Mouse (Mus musculus) brain, embryonic 14.5 days (tissue): ENCODE data around the gene Ptcd2.

Source experiments
- CTCF ChIP-seq: fragments of 200-500 bp; IDR thresholded peaks from 2 replicates; pipeline ENCODE4 v1.5.1; 2012; ENCODE audit warnings: inconsistent platforms, mild to moderate bottlenecking, moderate library complexity, borderline replicate concordance; ENCODE audit not compliant: insufficient read depth, insufficient read length; ENCODE audit errors: extremely low read depth
- POLR2A ChIP-seq: fragments of 200-500 bp; IDR thresholded peaks from 2 replicates; pipeline ENCODE4 v1.6.1; 2012; ENCODE audit warnings: mild to moderate bottlenecking, inconsistent platforms, borderline replicate concordance; ENCODE audit not compliant: poor library complexity, insufficient read depth, insufficient read length, severe bottlenecking; ENCODE audit errors: extremely low read depth

DNA sequence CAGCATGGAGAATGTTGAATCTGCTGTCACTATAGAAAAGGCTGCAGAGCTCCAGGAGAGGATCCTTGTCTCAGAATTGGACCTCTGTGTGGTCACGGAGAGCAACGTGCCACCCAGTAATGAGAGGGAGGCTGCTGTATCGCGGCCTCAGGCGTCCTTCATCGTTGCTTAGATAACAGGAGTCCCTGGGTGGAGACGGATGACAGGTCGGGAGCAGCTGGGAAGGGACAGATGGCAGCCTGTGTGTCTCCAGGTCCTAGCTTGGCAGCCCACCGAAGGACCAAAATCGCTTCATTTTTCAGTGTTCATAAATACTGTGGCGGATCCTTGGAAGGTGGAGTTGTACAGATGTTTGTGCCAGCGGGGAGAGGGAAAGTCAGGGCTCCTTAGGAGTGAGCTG is 24.6 kb upstream of the Ptcd2 start:
- TF ChIP-seq CTCF (no peak), POLR2A (no peak)
